Mouse (Mus musculus) forebrain, embryonic 10.5 days (tissue): ENCODE results near the gene Mapkapk3. TPM values are rescaled to one million over a fixed set of nuclear protein-coding genes. Genes with fewer than 3 reads are reported as not detected.

Experiments
- DNase-seq: peaks from one replicate; pipeline ENCODE4 v3.0.0-alpha.2; 2017; ENCODE audit warnings: low spot score; ENCODE audit errors: extremely low spot score
- H3K27ac ChIP-seq: fragments of 300-500 bp; sonication (generic); 2 replicates; pipeline ENCODE4 v1.5.1; 2016; ENCODE audit warnings: mild to moderate bottlenecking
- H3K27me3 ChIP-seq: fragments of 300-500 bp; sonication (generic); 2 replicates; pipeline ENCODE4 v1.6.1; 2016; ENCODE audit warnings: mild to moderate bottlenecking; ENCODE audit not compliant: poor library complexity, severe bottlenecking
- H3K36me3 ChIP-seq: fragments of 300-500 bp; sonication (generic); replicated peaks from 2 replicates; pipeline ENCODE4 v1.6.1; 2016; ENCODE audit warnings: mild to moderate bottlenecking, moderate library complexity
- H3K4me1 ChIP-seq: fragments of 300-500 bp; sonication (generic); 2 replicates; pipeline ENCODE4 v1.6.1; 2016
- H3K4me3 ChIP-seq: fragments of 300-500 bp; sonication (generic); 2 replicates; pipeline ENCODE4 v1.5.1; 2016; ENCODE audit warnings: mild to moderate bottlenecking, moderate library complexity
- H3K9me3 ChIP-seq: fragments of 300-500 bp; sonication (generic); 2 replicates; pipeline ENCODE4 v1.6.1; 2016; ENCODE audit warnings: mild to moderate bottlenecking, moderate library complexity
- WGBS: fragments of 180-500 bp; shearing (Covaris S2); methylation state at CpG from one replicate; pipeline ENCODE4 v1.1.7; 2016; 5-methylcytosine and 5-hydroxymethylcytosine counted together
- polyA plus RNA-seq: library from polyadenylated mRNA; unstranded; fragments of >200 nt; fragmentation: Nextera tagmentation; extraction: Ambion mirVana; gene quantifications from 2 replicates; pipeline ENCODE4 v1.2.1, GENCODE M21; 2016

Mapkapk3 gene
- polyA plus RNA-seq, 1 experiment from 2014 or later, result 5.9 TPM

DNA sequence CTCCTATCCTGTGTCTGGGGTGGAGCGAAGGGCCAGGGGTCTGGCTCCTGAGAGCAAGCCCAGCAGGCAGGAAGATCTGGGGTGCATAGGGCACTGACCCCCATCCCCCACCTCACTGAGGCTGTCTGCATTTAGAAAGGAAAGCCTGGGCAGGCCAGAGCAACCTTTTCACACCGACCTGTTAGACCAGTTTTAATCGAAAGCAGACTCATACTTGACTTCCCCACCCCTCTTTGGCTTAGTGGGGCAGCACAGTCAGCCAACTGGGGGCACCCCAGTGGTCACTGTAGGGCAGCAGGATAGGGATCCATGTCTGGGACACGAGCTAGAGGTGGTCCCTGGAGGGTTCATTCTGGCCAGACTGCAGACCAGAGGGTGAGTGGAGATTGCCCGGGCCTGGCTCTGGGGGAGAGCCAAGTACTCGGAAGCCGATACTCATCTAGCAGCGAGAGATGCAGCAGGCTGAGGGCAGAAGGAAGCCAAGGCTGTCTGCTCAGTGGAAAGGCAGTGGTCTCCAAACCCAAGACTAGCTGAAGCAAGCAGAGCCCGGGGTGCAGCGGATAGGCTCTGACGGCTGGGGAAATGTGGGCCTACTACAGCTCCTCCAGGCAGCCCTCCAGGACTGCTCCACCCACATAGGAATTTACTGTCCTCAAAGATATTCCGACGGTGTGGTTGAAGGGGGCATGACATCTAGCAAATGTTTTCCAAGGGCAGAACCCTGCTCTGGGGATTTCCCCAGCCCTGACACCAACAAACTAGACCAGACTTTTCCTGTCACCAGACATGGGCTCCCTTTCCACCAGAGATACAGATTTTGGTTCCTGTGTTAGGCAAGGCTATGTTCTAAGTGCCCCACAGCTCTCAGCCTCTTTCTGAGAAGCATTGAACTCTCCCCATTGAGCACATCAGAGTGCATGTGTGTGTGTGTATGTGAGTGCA, 16.2 kb upstream of the Mapkapk3 start:
- Histone ChIP-seq H3K4me1 (peaks cover 11% of the 10 kb centered on the region; the same call in 1 of the 2 replicates), H3K9me3 (no peaks in the 10 kb centered on the region), H3K27me3 (no peaks in the 10 kb centered on the region), H3K36me3 (peaks cover 11% of the 10 kb centered on the region), H3K4me3 (no peak overlapping the region), H3K27ac (0 out of 2 replicates have a peak overlapping the region, but pooled peaks have one; percentile 26)
- WGBS, result 67% methylated on average over 13 of the region's 13 CpGs
- no peak for DNase-seq

- Histone ChIP-seq H3K9me3 (no peaks in the 10 kb centered on the region), H3K27me3 (no peaks in the 10 kb centered on the region), H3K4me3 (no peak overlapping the region), H3K36me3 (peaks cover 16% of the 10 kb centered on the region), H3K4me1 (peaks cover 11% of the 10 kb centered on the region; the same call in 1 of the 2 replicates), H3K27ac (no peak overlapping the region)
- DNase-seq, result no peak
- 85% methylated on average over 4 of the region's 4 CpGs for WGBS
Measured at GRCm38 (mm10) chr9:107305012-107305411, 15.3 kb upstream of the Mapkapk3 start.

DNA sequence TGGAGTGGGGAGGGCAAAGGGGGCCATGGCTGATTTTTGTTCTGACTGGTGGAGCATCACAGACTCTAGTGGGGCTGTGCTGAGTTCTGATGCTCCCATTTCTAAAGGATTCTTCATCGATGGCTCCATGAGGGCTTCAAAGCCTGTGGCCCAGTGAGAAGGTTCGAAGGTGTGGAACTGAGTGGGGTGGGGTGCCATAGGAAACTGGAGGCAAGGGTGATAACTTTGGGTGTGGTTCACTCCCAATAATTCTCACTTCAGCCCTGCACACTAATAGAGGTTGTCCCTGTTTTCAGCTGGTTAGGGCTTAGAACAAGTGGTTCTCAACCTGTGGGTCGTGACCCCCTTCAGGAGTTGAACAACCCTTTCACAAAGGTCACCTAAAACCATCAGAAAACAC, 14.7 kb upstream of the Mapkapk3 start:
- H3K9me3 ChIP-seq, result no peaks in the 10 kb centered on the region
- WGBS, result 94% methylated on average over 3 of the region's 3 CpGs
- peaks cover 11% of the 10 kb centered on the region; the same call in 1 of the 2 replicates for H3K4me1 ChIP-seq
- H3K27ac ChIP-seq, result no peak overlapping the region
- H3K4me3 ChIP-seq, result no peak overlapping the region
- DNase-seq, result no peak
- H3K27me3 ChIP-seq, result no peaks in the 10 kb centered on the region
- H3K36me3 ChIP-seq, result peaks cover 16% of the 10 kb centered on the region

DNA sequence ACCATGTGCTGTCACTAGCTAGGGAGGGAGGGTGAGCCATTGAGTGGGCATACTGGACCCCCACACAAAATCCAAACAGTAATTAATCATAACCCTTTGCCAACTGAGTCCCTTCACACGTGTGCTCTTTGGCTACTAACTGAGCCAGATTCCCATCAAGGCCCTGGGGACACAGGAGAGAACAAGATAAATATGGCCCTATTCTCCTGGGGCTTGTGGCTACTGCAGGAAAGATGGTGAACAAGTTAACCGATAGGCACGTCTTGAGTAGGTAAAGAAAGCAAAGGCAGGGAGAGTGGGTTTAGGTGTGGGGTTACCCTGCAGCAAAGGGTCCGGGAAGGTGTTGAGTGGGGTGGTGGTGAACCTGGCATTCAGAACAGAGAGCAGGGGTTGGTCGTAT, 14.2 kb upstream of the Mapkapk3 start:
- Histone ChIP-seq H3K4me1 (peaks cover 13% of the 10 kb centered on the region), H3K9me3 (no peaks in the 10 kb centered on the region), H3K4me3 (no peak overlapping the region), H3K27ac (no peak overlapping the region), H3K27me3 (no peaks in the 10 kb centered on the region), H3K36me3 (peaks cover 16% of the 10 kb centered on the region)
- DNase-seq, result no peak
- WGBS, result 87% methylated on average over 5 of the region's 5 CpGs

DNA sequence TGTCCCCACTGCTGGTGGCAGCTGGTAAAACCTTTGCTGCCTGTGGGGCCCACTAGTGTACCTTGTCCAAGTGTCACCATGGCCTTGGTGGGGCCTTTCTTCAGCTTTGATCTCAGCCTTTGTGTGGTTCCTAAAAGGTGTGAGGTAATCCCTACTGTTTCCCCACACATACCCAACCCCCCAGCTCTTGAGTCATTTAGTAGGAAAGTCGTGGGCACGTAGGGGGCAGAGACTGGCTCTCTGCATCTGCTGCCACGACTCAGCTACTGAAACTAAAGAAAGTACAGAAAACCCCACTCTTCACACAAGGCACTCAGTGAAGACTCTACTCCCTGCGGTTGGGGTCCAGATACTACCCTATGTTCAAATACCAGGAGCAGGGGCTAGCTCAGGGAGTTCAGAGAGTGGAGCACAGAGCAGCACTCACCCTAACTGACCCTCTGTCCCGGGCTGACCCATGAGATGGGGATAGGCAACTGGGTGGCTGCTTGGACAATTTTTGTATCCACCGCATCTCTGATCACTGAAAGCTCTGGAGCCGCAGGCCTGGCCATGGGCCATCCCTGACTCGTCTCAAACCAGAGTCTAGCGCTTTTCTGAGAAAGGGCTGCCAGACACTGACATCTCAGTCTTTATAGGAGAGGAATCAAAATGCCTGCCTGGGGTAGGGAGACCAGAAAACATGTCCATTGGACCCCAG, 13.6 kb upstream of the Mapkapk3 start:
- 0 out of 2 replicates have a peak overlapping the region, but pooled peaks have one; percentile 36 for H3K27ac ChIP-seq
- H3K27me3 ChIP-seq, result peaks cover 2% of the 10 kb centered on the region; the same call in 1 of the 2 replicates
- no peaks in the 10 kb centered on the region for H3K9me3 ChIP-seq
- peaks cover 16% of the 10 kb centered on the region for H3K36me3 ChIP-seq
- DNase-seq, result no peak
- peaks cover 19% of the 10 kb centered on the region for H3K4me1 ChIP-seq
- no peak overlapping the region for H3K4me3 ChIP-seq
- WGBS, result 84% methylated on average over 9 of the region's 9 CpGs

GRCm38 (mm10) chr9:107302592-107302991, 12.9 kb upstream of the Mapkapk3 start:
- Histone ChIP-seq H3K36me3 (peaks cover 16% of the 10 kb centered on the region), H3K27ac (0 out of 2 replicates have a peak overlapping the region, but pooled peaks have one; percentile 36), H3K4me1 (peaks cover 26% of the 10 kb centered on the region), H3K9me3 (no peaks in the 10 kb centered on the region), H3K27me3 (peaks cover 9% of the 10 kb centered on the region), H3K4me3 (no peak overlapping the region)
- 89% methylated on average over 7 of the region's 7 CpGs for WGBS
- DNase-seq, result no peak

- 0 out of 2 replicates have a peak overlapping the region, but pooled peaks have one; percentile 1 for H3K27ac ChIP-seq
- H3K4me1 ChIP-seq, result peaks cover 34% of the 10 kb centered on the region
- peaks cover 16% of the 10 kb centered on the region for H3K36me3 ChIP-seq
- DNase-seq, result no peak
- no peak overlapping the region for H3K4me3 ChIP-seq
- no peaks in the 10 kb centered on the region for H3K9me3 ChIP-seq
- H3K27me3 ChIP-seq, result peaks cover 14% of the 10 kb centered on the region
- WGBS, result 86% methylated on average over 17 of the region's 17 CpGs
Measured at GRCm38 (mm10) chr9:107301554-107302331, 12.1 kb upstream of the Mapkapk3 start.

DNA sequence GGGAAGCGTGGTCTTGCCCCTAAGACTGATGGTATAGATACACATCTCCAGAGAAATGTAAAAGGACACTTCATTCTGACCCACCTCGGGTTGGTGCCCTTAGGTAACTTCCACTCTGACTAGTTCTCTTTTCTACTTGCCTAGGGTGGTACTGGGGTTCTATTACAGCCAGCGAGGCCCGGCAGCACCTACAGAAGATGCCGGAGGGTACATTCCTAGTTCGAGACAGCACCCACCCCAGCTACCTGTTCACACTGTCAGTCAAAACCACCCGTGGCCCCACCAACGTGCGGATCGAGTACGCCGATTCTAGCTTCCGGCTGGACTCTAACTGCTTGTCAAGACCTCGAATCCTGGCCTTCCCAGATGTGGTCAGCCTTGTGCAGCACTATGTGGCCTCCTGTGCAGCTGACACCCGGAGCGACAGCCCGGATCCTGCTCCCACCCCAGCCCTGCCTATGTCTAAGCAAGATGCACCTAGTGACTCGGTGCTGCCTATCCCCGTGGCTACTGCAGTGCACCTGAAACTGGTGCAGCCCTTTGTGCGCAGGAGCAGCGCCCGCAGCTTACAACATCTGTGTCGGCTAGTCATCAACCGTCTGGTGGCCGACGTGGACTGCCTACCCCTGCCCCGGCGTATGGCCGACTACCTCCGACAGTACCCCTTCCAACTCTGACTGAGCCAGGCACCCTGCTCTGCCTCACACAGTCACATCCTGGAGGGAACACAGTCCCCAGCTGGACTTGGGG, 10.7 kb upstream of the Mapkapk3 start:
- WGBS, result 94% methylated on average over 30 of the region's 30 CpGs
- DNase-seq, result no peak
- Histone ChIP-seq H3K27ac (no peak overlapping the region), H3K27me3 (peaks cover 21% of the 10 kb centered on the region), H3K36me3 (peaks cover 16% of the 10 kb centered on the region), H3K4me1 (peaks cover 35% of the 10 kb centered on the region), H3K4me3 (no peak overlapping the region), H3K9me3 (no peaks in the 10 kb centered on the region)

DNA sequence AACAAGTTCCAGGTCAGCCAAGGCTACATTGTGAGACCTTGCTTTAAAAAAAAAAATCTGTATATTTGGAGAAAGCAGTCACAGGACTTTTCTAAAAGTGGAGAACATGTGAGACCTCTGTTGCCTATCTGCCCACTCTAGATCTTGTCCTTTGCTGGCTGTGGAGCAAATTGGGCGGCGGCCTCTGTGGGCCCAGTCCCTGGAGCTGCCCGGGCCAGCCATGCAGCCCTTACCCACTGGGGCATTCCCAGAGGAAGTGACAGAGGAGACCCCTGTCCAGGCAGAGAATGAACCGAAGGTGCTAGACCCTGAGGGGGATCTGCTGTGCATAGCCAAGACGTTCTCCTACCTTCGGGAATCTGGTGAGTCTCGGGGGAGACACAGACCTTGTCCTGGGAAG, 10.1 kb upstream of the Mapkapk3 start:
- peaks cover 32% of the 10 kb centered on the region for H3K4me1 ChIP-seq
- H3K4me3 ChIP-seq, result no peak overlapping the region
- H3K36me3 ChIP-seq, result peaks cover 16% of the 10 kb centered on the region
- no peak overlapping the region for H3K27ac ChIP-seq
- WGBS, result 90% methylated on average over 7 of the region's 7 CpGs
- no peak for DNase-seq
- peaks cover 26% of the 10 kb centered on the region for H3K27me3 ChIP-seq
- H3K9me3 ChIP-seq, result no peaks in the 10 kb centered on the region

DNA sequence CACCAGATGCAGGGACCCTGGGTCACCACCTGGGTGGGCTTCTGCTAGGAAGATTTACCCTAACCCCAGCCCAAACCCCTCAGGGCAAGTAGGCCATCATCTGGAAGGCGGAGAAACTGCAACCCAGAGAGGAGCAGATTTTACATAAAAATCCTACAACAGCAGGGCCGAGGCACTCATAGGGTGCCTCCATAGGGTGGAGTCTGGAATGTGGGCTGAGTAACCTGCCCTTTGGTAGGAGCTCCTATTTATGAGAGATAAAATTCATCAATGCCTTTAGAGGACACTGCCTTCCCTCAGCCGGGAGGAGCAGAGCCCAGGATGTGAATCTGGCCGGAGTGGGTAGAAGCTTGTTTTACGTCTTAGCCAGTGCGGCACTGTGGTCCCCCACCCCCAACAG, 9.2 kb upstream of the Mapkapk3 start:
- 88% methylated on average over 6 of the region's 6 CpGs for WGBS
- Histone ChIP-seq H3K4me1 (peaks cover 32% of the 10 kb centered on the region), H3K4me3 (no peak overlapping the region), H3K27ac (no peak overlapping the region), H3K36me3 (peaks cover 16% of the 10 kb centered on the region), H3K9me3 (no peaks in the 10 kb centered on the region), H3K27me3 (peaks cover 31% of the 10 kb centered on the region)
- no peak for DNase-seq

DNA sequence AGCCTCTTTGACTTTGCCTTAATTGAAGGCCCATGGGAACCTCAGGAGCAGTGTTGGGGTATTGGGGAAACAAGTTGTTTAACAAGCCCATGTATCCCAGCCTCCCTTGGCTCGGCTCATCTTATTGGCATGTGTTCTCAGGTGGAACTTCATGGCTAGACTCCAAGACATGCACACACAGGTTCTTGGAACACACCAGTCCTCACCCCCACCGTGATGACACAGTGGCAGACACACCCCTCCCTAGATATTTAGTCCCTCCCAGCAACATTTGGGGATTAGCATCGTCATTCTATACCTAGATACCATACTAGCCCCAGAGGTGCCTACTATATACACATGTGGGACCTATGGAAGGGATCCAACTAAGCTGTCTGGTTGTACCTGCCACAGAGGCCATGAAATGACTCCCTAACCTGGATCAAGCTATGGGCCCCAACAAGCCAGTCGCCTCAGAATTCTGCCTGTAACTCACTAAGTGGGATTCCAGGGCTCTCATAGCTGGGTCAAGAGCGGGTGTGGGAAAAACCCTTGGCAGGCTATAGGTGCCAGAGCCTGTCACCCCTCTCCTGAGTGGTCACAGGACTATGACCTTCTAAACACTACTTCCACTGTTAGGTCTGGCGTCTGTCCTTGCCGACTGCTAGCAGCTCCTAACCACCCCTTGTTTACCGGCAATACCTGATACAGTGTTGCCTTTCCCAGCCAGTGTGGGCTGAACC, 8.5 kb upstream of the Mapkapk3 start:
- no peak for DNase-seq
- peaks cover 32% of the 10 kb centered on the region for H3K4me1 ChIP-seq
- H3K36me3 ChIP-seq, result peaks cover 16% of the 10 kb centered on the region
- 84% methylated on average over 8 of the region's 8 CpGs for WGBS
- H3K4me3 ChIP-seq, result peak overlapping the region; percentile 73; the same call in 1 of the 2 replicates
- no peaks in the 10 kb centered on the region for H3K9me3 ChIP-seq
- no peak overlapping the region for H3K27ac ChIP-seq
- H3K27me3 ChIP-seq, result peaks cover 31% of the 10 kb centered on the region
